Mouse (Mus musculus) liver, adult 2 months (tissue): ENCODE results near the gene Ttyh3.

Experiments used
- CTCF ChIP-seq: fragments of 200-500 bp; IDR thresholded peaks from 2 replicates; pipeline ENCODE4 v1.5.1; 2011; ENCODE audit warnings: low read depth, low read length, control low read depth
- POLR2A ChIP-seq: fragments of 200-500 bp; IDR thresholded peaks from 2 replicates; pipeline ENCODE4 v1.6.1; 2011; ENCODE audit warnings: low read length, control low read depth; ENCODE audit not compliant: insufficient read depth; ENCODE audit errors: extremely low read depth

DNA sequence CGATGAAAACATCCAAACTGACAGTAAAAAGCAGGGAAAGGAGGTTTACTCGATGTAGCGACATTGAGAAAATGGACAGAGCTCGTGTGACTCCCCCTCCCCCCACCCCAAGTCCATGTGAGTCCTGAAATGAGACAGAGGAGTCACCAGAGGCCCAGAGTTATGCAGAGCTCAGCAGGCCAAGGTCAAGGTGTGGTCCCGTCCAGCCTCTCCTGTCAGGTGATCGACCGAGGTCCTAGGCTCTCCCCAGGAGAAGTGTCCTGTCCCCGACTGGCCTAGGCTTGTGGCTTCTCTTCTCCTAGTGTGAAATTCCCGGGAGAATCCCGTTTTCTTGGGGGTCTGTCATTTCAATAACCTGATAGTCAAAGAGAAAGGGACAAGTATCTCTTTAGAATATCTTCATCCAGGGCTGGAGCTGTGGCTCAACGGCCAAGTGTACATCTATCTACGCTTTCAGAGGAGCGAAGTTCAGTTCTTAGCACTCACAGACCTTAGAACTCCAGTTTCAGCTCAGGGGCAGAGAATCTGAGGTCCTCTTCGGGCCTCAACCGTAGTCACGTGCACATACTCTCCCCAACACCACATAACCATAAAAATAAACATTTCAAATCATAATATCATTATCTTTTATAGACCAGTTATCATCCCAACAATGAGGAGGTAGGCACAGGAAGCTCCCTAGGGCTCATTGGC, 59.6 kb downstream of the Ttyh3 start:
- TF ChIP-seq POLR2A (no peak), CTCF (no peak)
